Mouse (Mus musculus): ENCODE measurements around the gene Exph5.

- TF ChIP-seq CTCF (IDR thresholded peaks at IDR 0.05; ENCODE audit: low read depth) (no peak), EP300 (IDR thresholded peaks at IDR 0.05; ENCODE audit: low read depth) (no peak)
Measured at GRCm38 (mm10) chr9:53265589-53265988, 35.9 kb upstream of the Exph5 start.
